Mouse (Mus musculus): ENCODE data around the gene Ceacam20. TPM values are rescaled to one million over a fixed set of nuclear protein-coding genes. Genes with fewer than 3 reads are reported as not detected.
"Not testable (repeated sequence)": the region's sequence is repeated elsewhere in the genome, so short reads cannot be mapped to it uniquely, and the experiment has no call there.

Gene Ceacam20
- total RNA-seq, 2 experiments from 2014 or later = not detected

DNA sequence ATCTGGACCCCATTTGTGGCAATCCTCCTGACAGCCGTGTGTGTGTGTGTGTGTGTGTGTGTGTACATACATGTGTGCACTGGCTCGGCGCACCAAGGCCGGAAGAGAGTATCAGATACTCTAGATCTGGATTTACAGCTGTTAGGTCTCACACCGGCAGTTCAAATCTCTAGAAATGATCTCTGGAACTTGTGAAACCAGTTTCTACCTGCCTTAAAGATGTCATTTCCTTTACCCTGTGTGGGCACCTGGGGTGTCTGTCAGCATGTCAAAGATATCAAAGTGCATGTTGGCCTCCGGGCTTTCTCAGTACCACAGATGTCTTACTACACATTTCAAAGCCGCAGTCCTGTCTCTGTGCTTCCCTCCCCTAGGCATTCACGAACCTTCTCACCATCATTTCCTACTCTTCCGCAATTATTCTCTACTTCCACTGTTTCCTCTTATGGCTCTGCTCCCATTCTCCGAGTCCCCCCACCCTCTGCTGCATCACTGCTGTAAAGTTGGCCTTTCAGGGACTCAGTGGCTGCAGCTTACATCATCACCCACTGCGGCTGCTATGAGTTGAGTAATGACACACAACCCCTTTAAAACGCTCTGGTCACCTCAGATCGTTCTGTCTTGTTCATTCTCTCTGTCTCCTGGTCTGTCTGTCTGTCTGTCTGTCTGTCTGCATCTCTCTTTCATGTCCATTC, 19.2 kb upstream of the Ceacam20 start:
- intact Hi-C loops (cut with DNase I) = no loop called here

DNA sequence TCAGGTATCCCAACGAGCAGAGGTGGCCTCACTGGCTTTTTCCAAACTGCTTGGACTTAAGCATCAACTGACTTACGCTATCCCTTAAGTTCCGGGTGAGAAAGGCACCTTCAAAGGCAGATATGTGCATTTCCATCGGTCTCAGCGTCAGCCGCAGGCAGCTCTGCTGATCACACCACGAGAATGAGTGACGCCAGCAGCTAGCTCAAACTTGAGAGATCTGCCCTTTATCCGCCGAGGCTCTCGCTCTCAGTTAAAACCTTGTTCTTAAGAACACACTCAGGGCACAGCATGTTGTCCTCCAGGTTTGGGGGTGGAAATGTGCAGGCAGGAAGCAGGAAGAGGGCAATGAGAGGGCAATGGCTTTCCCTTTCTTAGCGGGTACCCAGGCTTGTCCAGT, 16.3 kb upstream of the Ceacam20 start:
- no peak for DNase-seq
- intact Hi-C loops (cut with DNase I) = no loop called here

More for the DNA sequence above, 19.2 kb upstream of the Ceacam20 start:
- no peak for DNase-seq

DNA sequence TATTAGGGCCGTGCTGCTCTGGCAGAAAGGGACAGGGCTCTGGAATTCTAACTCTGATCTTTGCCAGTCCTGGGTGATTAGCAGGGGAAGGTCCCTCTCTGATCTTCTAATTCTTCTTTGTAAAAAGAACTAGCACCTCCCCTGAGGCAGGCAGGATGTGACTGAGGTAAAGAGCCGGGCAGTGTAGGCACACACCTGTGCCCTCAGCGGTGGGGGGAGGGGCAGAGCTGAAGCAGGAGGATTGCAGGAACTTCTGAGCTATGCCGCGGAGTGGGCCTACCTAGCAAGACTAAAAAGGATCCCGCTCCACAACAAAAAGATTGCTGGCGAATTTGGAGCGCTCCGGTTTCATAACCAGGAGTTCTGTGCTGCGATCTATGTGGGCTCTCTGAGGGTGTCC, 15.2 kb upstream of the Ceacam20 start:
- DNase-seq = no peak
- intact Hi-C loops (cut with DNase I) = no loop called here

DNA sequence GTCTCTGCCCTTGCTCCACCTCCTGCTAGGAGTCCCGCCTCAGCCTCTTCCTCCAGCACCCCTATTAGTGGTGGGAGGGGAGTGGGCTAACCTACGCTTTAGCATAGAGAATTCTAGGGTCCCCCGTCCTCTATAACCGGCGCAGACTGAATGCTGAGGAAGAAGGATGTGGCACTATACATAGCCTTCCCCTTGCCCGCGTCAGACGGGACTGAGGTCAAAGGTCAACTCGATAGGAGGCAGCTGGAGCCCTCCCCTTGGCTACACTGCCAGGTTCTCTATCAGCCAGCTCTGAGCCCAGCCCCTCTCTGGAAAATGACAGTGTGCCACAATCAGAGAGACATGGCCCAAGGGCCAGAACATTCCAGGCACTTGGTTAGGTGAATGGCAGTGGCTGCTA, 14.6 kb upstream of the Ceacam20 start, which contains the start of gene Igsf23:
Gene Igsf23 (minus strand): TSS at position 168 of the 400 bp plus-strand sequence.
- intact Hi-C loops (cut with DNase I) = no loop called here
- no peak for DNase-seq

DNA sequence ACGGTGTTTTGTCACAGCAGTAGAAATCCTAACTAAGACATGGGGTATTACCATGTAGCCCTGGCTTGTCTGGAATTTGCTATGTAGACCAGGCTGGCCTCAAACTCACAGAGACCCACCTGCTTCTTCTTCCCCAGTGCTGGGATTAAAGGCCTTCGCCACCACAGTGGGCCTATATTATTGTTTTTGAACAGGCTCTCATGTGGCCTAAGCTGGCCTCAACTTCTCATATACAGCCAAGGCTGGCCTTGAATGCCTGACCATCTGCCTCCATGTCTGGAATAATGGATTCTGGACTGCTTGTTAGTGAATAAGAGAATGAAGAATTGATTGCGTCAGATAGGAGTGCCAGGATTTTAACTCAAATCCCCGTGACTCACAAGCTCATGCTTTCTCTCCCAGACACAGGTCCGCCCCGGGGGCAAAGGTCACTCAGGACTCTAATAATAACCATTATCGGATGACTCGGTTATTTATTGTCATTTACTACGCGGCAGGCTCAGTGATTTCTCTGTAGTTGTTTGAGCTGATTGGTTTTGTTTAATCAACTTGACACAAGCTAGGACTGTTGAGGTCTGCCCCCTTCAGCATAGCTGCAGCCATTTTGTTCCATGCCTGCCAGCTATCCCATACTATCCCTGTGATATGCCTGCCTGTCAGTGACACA, 12.8 kb upstream of the Ceacam20 start:
- intact Hi-C loops (cut with DNase I) = no loop called here
- DNase-seq = no peak

- intact Hi-C loops (cut with DNase I) = no loop called here
- DNase-seq = no peak
Observed at GRCm38 (mm10) chr7:19953054-19953453, 12.2 kb upstream of the Ceacam20 start.

GRCm38 (mm10) chr7:19955861-19956260, 9.4 kb upstream of the Ceacam20 start:
- no peak for DNase-seq
- intact Hi-C loops (cut with DNase I) = loop anchor here (5.0 kb wide), 1 partner anchor 34 kb away; the partner anchor contains the start of gene Pvr

DNA sequence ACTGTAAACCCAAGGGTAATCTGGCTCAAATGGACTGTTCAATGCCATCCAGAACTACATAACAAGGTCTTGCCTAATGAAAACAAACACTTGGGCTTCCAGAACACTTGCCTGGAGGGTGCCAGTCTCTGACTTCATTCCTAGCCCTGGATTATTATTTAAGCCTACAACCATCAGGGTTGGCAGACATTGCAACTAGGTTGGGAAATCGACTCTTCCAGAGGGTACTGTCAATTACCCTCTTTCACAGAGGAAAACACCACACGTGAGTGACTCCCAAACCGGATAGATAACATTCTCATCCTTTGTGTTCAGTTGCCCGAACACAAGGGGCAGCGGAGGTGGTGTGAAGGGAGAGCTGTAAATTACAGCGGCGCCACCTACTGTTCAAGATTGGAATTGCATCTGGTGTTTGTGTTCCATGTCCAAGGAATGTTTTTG, 8.9 kb upstream of the Ceacam20 start:
- DNase-seq = peak; percentile 82
- intact Hi-C loops (cut with DNase I) = loop anchor here (5.0 kb wide), 1 partner anchor 34 kb away; the partner anchor contains the start of gene Pvr

GRCm38 (mm10) chr7:19962423-19962822, 2.8 kb upstream of the Ceacam20 start:
- intact Hi-C loops (cut with DNase I) = no loop called here
- no peak for DNase-seq

DNA sequence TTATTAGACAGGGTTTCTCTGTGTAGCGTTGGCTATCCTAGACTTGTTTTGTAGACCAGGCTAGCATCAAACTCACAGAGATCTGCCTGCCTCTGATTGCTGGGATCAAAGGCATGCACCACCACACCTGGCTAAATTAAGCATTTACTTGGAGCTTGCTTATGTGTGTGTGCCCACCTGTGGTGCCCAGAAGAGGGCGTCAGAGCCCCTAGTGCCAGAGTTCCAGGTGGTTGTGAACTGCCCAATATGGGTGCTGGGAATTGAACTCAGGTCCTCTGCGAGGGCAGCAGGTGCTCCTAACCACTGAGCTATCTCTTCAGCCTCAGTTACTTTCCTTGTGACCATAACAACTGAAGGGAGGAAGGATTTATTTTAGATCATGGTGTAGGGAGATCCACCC, 3.9 kb downstream of the Ceacam20 start:
- intact Hi-C loops (cut with DNase I) = no loop called here
- DNase-seq = no peak

- intact Hi-C loops (cut with DNase I) = no loop called here
Observed at GRCm38 (mm10) chr7:19969541-19970090, 4.4 kb downstream of the Ceacam20 start.

GRCm38 (mm10) chr7:19970196-19970595, 5.0 kb downstream of the Ceacam20 start:
- no peak for DNase-seq

More at GRCm38 (mm10) chr7:19969541-19970090, 4.4 kb downstream of the Ceacam20 start:
- DNase-seq = no peak

DNA sequence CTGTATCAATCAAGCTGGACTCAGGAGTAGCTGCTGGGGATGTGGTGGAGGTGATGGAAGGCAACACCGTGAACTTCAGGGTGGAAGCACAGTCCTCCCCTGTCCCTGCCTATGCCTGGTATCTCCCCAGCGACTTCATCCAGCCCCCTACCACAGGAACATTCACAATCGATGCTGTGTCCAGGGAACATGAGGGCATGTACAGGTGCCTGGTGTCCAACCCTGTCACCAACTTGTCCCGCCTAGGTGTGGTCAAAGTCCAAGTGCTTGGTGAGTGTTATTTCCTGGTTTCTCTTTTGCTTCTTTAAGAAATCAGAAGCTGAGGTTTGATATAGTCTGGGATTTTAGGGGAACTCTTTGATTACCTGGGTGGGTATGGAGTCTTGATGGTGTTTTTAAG, 6.3 kb downstream of the Ceacam20 start:
- DNase-seq = no peak
- intact Hi-C loops (cut with DNase I) = no loop called here

More at GRCm38 (mm10) chr7:19970196-19970595, 5.0 kb downstream of the Ceacam20 start:
- intact Hi-C loops (cut with DNase I) = no loop called here

DNA sequence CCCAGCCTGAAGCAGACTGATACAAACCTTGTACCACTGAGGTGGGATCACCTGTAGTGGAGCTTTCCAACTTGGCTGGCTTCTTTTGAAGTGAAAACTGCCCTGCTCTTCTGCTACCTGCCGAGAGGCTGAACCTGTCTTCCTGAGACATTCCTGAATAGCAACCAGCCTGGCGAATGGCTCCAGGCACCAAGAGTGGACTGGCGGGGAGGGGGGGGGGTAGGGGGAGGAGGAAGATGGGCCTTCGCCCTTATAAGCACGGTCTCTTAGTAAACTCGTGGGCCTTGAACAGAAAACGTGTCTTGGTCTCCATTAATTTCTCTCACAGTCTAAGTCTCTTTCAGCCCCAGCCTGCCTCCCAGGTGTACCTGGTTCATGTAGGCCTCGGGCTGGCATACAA, 26.0 kb downstream of the Ceacam20 start, which contains the start of gene Nlrp9b:
Gene Nlrp9b (plus strand): TSS at position 301 of the 400 bp plus-strand sequence.
- intact Hi-C loops (cut with DNase I); DNase-seq: not testable (repeated sequence)

GRCm38 (mm10) chr7:19996721-19997120, 31.5 kb downstream of the Ceacam20 start:
- intact Hi-C loops (cut with DNase I); DNase-seq: not testable (repeated sequence)

GRCm38 (mm10) chr7:20009987-20010386, 44.8 kb downstream of the Ceacam20 start:
- intact Hi-C loops (cut with DNase I) = no loop called here
- no peak for DNase-seq

Other genes starting within 250 kb of the Ceacam20 start
- 100 to 1,000 TPM in 1 of 2 experiments, 10 to 100 TPM in 1; 95.8 to 104 TPM for gene Tomm40, start 250.0 kb upstream of the Ceacam20 start, total RNA-seq (2021)
- gene Nectin2, start 214.9 kb upstream of the Ceacam20 start, total RNA-seq (2021) = 10 to 100 TPM; 35.7 to 36.4 TPM
- gene Bcam, start 194.4 kb upstream of the Ceacam20 start, total RNA-seq (2021) = 1 to 10 TPM; 6.8 to 7.4 TPM
- under 1 TPM in 1 of 2 experiments, not detected in 1; 0.93 TPM for gene Cblc, start 168.6 kb upstream of the Ceacam20 start, total RNA-seq (2021)
- gene Bcl3, start 142.6 kb upstream of the Ceacam20 start, total RNA-seq (2021) = 1 to 10 TPM in 1 of 2 experiments, under 1 TPM in 1; 0.76 to 1.3 TPM
- 10 to 100 TPM; 14.8 to 15.9 TPM for gene Gm19345, start 113.4 kb upstream of the Ceacam20 start, total RNA-seq (2021)
- not detected for gene Ceacam16, start 104.1 kb upstream of the Ceacam20 start, total RNA-seq (2021)
- gene Ceacam19, start 77.4 kb upstream of the Ceacam20 start, total RNA-seq (2021) = not detected
- 10 to 100 TPM; 14.6 to 18.8 TPM for gene Pvr, start 44.3 kb upstream of the Ceacam20 start, total RNA-seq (2021)
- gene Igsf23, start 14.7 kb upstream of the Ceacam20 start, total RNA-seq (2021) = not detected
- not detected for gene Nlrp9b, start 26.1 kb downstream of the Ceacam20 start, total RNA-seq (2021)
- not detected for gene Vmn1r91, start 134.3 kb downstream of the Ceacam20 start, total RNA-seq (2021)
- not detected for gene Gm16442, start 157.2 kb downstream of the Ceacam20 start, total RNA-seq (2021)
- not detected for gene Vmn1r93, start 173.7 kb downstream of the Ceacam20 start, total RNA-seq (2021)
- not detected for gene Vmn1r94, start 203.0 kb downstream of the Ceacam20 start, total RNA-seq (2021)
- gene Vmn1r95, start 228.3 kb downstream of the Ceacam20 start, total RNA-seq (2021) = not detected
- not detected for gene Gm6164, start 240.2 kb downstream of the Ceacam20 start, total RNA-seq (2021)

Measured in left cerebral cortex, postnatal 4 days (tissue).